Mouse (Mus musculus): ENCODE measurements around the gene Dusp10. TPM values are rescaled to one million over a fixed set of nuclear protein-coding genes. Genes with fewer than 3 reads are reported as not detected.

The Dusp10 gene
- total RNA-seq, 2 experiments from 2014 or later, result 5.2 to 5.3 TPM

GRCm38 (mm10) chr1:184048675-184049418 is 35.7 kb downstream of the Dusp10 start:
- intact Hi-C loops (cut with DNase I), result no loop called here
- DNase-seq (ENCODE audit: extremely low spot score in 1 of 2, low spot score in 2 of 2), result no peak

DNA sequence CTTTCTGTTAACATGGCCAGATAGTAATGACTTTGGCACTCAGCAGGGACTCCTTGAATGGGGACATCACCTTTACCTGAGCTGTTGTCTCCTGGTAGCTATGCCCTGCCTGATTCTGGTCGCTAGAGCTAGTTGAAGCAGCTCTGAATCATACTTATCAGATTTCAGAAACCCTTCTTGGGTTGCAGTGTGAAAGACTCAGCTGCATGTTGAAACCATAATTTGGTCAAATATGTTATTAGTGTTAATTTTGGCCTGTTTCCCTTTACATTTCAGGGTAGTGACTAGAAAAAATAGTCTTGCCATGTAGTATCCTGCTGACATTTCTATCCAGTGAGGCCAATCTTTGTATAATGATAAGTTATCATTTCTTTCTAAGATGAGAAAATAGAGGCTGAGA is 38.2 kb downstream of the Dusp10 start:
- intact Hi-C loops (cut with DNase I), result no loop called here
- DNase-seq (ENCODE audit: extremely low spot score in 1 of 2, low spot score in 2 of 2), result no peak

DNA sequence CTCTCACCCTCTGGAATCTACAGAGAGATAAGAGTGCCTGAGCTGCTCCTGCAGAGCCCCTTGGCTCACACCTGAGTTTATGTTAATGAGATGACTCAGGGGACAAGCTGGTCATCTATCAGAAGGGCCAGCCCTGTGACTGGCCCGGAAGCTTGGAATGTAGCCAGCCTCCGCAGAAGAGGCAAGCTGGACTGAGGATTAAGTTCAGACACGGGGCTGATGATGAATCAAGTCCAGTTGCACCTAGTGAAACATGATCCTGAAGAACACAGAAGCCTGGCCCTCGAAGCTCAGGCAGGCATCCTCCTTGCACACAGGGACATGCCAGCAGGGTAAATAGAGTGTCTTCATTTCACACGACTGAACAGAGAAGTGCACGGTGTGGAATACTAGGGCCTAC is 38.7 kb downstream of the Dusp10 start:
- DNase-seq (ENCODE audit: extremely low spot score in 1 of 2, low spot score in 2 of 2), result no peak
- intact Hi-C loops (cut with DNase I), result no loop called here

GRCm38 (mm10) chr1:184052331-184052730 is 39.2 kb downstream of the Dusp10 start:
- intact Hi-C loops (cut with DNase I), result no loop called here
- DNase-seq (ENCODE audit: extremely low spot score in 1 of 2, low spot score in 2 of 2), result no peak

DNA sequence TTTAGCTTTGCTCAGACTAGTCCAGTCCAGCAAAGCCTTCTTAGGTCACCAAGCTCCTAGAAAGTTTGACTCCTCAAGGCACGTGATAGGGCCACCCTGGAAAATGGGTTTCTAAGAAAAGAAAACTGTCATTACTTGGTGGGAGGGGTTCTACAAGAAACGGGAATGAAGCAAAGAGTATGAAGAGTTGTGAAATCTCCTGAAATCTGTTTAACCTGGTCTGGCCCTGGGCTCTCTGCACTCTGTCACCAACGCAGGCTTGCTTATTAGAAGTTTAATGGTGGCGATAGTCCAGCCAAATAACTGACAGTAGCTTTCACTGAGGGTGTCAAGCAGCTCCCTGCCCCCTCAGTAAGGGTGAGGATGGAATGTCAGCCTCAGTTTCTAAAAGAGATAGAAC is 40.0 kb downstream of the Dusp10 start:
- DNase-seq (ENCODE audit: extremely low spot score in 1 of 2, low spot score in 2 of 2), result no peak
- intact Hi-C loops (cut with DNase I), result no loop called here

DNA sequence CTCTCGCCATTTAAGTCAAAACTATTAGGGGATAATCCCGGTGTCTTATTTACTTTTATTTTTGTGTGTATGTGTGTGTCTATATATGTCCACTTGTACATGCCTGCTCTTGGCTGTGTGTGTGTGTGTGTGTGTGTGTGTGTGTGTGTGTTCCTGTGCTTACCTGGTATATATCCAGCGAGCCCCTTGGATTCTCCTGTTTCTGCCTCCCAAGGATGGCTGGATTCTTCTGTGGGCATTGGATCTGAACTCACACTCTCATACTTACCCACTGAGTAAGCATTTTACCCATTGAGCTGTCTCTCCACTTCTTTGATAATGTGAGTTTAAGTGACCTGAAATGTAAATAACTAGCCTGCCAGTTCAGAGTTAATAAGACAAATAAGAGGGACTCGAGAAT is 40.6 kb downstream of the Dusp10 start:
- intact Hi-C loops (cut with DNase I), result no loop called here

DNA sequence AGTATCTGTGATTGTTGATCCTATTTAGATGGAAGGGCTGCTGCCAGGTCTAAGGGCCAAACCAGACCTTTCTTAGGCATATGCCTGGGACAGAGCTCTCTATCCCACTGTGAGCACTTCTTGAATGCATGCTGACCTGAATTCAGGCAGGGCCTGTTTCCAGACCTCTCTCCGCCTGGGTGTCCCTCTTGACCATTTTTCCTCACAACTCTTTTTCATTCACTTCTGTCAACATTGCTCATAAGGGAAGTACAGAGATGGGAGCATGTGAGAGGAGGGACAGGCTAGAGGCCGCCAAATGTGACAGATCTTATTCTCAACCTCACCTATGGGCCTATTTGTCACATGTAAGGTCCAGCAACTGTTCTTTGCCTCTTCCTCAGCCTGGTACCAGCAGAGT is 41.1 kb downstream of the Dusp10 start:
- no peak for DNase-seq (ENCODE audit: extremely low spot score in 1 of 2, low spot score in 2 of 2)
- intact Hi-C loops (cut with DNase I), result no loop called here

More for the DNA sequence above, 40.6 kb downstream of the Dusp10 start:
- DNase-seq (ENCODE audit: extremely low spot score in 1 of 2, low spot score in 2 of 2), result no peak

DNA sequence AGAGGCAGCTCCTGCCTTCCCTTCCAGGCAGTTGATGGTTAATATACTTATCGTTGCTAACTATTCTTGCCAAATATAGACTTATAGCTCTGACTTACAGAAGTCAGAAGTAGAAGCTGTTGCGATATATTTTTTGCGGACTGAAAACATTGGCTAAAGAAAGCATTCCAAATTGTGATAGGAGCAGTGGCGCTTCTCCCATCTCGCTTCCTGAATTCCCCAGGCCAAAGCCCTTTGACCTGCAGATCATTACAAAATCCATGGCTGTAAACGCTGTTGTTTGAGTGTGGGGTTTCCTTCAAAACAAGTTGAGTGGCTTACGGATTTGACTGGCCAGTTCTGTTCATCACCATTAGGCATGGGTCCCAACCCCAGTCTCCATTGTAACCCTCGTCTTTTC is 45.1 kb downstream of the Dusp10 start:
- DNase-seq (ENCODE audit: extremely low spot score in 1 of 2, low spot score in 2 of 2), result no peak
- intact Hi-C loops (cut with DNase I), result no loop called here

DNA sequence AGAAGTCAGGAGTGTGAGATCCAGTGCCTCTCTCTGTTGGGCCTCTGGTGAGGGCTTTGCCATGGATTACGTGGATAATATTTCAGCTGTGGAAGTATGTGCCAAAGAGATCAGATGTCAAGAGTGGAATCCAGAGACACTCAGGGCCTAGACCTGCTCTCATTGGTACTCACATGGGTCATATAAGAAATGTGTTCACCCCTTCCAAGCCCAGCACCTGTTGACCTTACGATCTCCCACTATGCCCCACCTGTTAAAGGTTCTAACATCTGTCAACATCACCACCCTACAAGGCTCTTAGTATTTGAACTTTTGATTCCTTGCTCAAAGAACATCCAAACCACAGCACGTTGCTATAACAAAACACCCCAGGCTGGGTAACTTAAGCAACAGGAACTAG is 46.7 kb downstream of the Dusp10 start:
- intact Hi-C loops (cut with DNase I), result no loop called here
- no peak for DNase-seq (ENCODE audit: extremely low spot score in 1 of 2, low spot score in 2 of 2)

GRCm38 (mm10) chr1:184060381-184060780 is 47.3 kb downstream of the Dusp10 start:
- intact Hi-C loops (cut with DNase I), result no loop called here
- no peak for DNase-seq (ENCODE audit: extremely low spot score in 1 of 2, low spot score in 2 of 2)

DNA sequence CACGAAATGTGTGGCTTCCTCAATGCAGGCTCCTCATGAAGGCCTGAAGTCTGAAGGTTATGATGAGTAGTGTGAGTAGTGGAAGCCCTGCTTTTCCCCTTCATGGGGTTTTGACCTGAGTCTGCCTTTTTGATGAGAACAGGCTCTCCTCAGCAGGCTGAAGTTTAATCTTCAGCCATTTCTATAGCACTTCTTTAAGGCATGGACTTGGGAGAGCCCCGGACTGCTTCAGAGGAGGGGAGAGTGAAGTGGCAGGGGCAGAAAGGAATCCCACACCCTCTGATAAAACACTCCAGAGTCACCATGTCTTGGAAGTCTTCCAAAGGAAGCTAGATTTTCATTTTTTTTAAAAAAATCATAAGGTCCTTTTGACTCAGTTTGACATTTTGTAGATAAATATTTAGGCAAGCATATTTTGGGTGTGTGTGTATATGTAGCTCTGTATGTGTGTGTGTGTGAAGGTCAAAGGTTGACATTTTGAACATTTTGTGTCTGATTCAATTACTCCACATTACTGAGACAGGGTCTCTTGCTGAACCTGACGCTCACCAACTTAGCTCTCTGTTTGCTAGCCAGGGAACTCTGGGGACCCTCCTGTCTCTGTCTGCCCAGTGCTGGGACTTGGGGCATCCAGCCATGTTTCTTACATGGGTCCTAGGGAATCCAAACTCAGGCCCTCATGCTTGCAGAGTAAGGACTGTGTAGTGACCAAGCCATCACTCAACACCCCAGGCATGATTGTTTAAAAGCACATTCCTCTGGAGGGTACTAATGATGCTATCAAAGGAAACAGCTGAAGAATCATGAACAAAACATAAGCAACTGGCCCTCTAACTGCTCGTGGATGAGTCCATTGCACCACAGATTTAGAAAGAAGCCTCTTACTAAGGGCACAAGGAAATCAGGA is 48.0 kb downstream of the Dusp10 start:
- intact Hi-C loops (cut with DNase I), result no loop called here
- no peak for DNase-seq (ENCODE audit: extremely low spot score in 1 of 2, low spot score in 2 of 2)

GRCm38 (mm10) chr1:184061901-184062300 is 48.8 kb downstream of the Dusp10 start:
- intact Hi-C loops (cut with DNase I), result no loop called here
- DNase-seq (ENCODE audit: extremely low spot score in 1 of 2, low spot score in 2 of 2), result no peak

GRCm38 (mm10) chr1:184064306-184064705 is 51.2 kb downstream of the Dusp10 start:
- no peak for DNase-seq (ENCODE audit: extremely low spot score in 1 of 2, low spot score in 2 of 2)
- intact Hi-C loops (cut with DNase I), result no loop called here

GRCm38 (mm10) chr1:184065589-184066361 is 52.7 kb downstream of the Dusp10 start:
- no peak for DNase-seq (ENCODE audit: extremely low spot score in 1 of 2, low spot score in 2 of 2)
- intact Hi-C loops (cut with DNase I), result no loop called here

DNA sequence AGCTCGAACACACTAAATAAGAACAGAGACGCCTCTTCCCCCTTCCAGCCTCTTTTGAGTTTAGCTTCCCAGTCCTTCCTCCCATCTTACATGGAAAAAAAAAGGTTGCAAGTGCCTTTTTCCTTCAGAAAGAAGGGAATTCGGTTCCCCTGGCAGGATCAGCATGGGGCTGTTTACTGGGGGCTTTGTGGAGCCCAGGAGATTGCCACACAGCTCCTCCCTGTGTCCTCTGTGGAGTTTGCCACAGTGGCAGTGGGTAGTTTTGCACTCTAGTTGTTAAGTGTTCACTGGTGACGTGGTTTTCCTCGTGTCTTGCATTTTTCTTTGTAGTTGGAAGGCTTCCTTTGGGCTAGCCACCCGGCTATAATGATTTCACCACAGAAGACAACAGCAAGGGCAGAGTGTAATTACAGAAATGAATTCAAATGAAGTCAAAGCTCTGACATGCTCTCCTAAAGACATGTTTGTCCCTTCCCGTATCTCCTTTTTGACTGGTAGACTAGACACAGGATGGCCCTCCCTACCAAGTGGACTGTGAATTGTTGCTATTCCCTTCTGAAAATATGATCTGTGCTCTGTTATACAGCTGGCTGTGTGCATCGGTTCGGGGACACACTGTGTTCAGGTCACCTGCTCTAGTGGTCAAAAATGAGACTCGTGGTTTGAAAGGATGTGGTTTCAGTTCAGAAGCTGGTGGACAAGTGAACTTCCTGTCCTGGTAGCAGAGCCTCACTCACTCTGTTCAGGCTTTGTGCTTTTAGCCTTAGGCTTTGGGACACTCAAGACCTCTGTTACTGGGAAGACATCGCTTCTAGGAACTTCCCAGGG is 53.6 kb downstream of the Dusp10 start:
- DNase-seq (ENCODE audit: extremely low spot score in 1 of 2, low spot score in 2 of 2), result no peak
- intact Hi-C loops (cut with DNase I), result no loop called here

- no peak for DNase-seq (ENCODE audit: extremely low spot score in 1 of 2, low spot score in 2 of 2)
- intact Hi-C loops (cut with DNase I), result no loop called here
These were observed 54.8 kb downstream of the Dusp10 start for GRCm38 (mm10) chr1:184067704-184068558.

DNA sequence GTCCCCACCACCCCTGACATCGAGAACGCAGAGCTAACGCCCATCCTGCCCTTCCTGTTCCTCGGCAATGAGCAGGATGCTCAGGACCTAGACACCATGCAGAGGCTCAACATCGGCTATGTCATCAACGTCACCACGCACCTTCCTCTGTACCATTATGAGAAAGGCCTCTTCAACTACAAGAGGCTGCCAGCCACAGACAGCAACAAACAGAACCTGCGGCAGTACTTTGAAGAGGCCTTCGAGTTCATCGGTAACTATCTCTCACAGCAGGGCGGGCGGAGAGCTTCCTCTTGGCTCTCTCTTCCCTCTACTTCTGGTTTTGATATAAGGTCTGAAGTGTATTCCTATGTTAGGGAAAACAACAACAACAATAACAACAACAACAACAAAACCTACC is 55.9 kb downstream of the Dusp10 start:
- intact Hi-C loops (cut with DNase I), result no loop called here
- no peak for DNase-seq (ENCODE audit: extremely low spot score in 1 of 2, low spot score in 2 of 2)

- DNase-seq (ENCODE audit: extremely low spot score in 1 of 2, low spot score in 2 of 2), result no peak
- intact Hi-C loops (cut with DNase I), result no loop called here
These were observed 63.0 kb downstream of the Dusp10 start for GRCm38 (mm10) chr1:184076065-184076464.

All from left cerebral cortex, postnatal 10 days (tissue).